ENCODE assay signal across 8 mouse cellular contexts in the genomic region with DNA sequence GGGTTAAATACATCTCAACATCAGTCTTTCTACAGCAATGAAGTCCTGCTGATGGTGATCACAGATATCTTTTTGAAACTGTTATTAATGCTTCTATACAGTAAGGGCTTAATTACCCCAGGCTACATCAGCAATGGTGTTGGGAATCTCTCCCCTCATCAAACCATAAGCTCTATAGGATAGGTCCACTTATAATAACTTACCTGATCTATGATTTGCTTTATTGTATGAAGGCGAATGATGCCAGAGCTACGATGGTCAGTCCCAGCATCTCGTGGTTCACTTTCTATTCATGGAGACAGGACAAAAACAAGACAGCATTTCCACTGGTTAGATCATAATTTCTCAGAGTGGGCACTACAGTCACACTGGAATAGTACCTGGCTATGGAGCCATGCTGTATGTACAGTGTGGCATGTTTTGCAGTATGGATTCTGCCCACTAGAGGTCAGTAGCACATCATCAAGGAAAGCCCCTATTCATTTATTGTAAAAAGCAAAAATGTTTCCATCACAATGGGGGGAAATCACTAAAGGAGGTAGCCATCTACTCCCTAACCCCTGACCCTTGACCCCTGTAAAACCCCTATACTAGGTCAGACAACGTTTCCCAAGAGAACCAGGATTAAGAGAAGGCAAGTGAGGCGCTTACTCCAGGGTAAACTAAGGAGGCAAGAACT.
A peak's percentile ranks its signal among the peaks of the same experiment; 100 is the strongest.
DNase-seq lines count a peak whose midpoint lies in the region; ATAC-seq lines count a peak whose summit lies in the region.

No protein-coding gene starts in this region.

- intact Hi-C loops in left cerebral cortex, postnatal 10 days (cut with DNase I), result loop anchor here (1.0 to 5.0 kb wide), 4 partner anchors 179 to 318 kb away; no protein-coding TSS in a partner anchor

- no peak overlapping the region for H3K4me2 ChIP-seq in forebrain, embryonic 13.5 days
- no peak overlapping the region for H3K4me2 ChIP-seq in midbrain, embryonic 13.5 days (replicated peaks)
- no peak overlapping the region for H3K4me2 ChIP-seq in stomach, embryonic 14.5 days (replicated peaks; ENCODE audit: low read depth, low read length)

- H3K36me3 ChIP-seq in forebrain, embryonic 13.5 days (ENCODE audit: poor library complexity, severe bottlenecking), result peaks cover 36% of the 10 kb centered on the region
- H3K36me3 ChIP-seq in midbrain, embryonic 13.5 days, result peaks cover 26% of the 10 kb centered on the region
- H3K36me3 ChIP-seq in stomach, embryonic 14.5 days (ENCODE audit: control insufficient read depth, insufficient read depth, low read length), result peaks cover 49% of the 10 kb centered on the region

- H3K4me1 ChIP-seq in forebrain, embryonic 13.5 days, result no peaks in the 10 kb centered on the region
- H3K4me1 ChIP-seq in midbrain, embryonic 13.5 days (replicated peaks), result no peaks in the 10 kb centered on the region
- no peaks in the 10 kb centered on the region for H3K4me1 ChIP-seq in stomach, embryonic 14.5 days (ENCODE audit: control insufficient read depth, insufficient read depth, low read length)

- ATAC-seq in forebrain, embryonic 13.5 days, result peak; percentile 87
- ATAC-seq in midbrain, embryonic 13.5 days, result peak; percentile 80
- ATAC-seq in stomach, embryonic 14.5 days (ENCODE audit: insufficient number of reproducible peaks, insufficient read depth, low FRiP score, low read depth), result peak; percentile 74; the same call in 1 of the 2 replicates

- peak; percentile 81 for DNase-seq in testis, postnatal 10 days (ENCODE audit: low spot score)
- DNase-seq in testis, postnatal 14 days (ENCODE audit: low spot score), result no peak
- DNase-seq in cerebellum, adult 11 months, result peak; percentile 50
- DNase-seq in induced T-regulatory cell, adult 2 months (ENCODE audit: low read depth), result peak; percentile 66
- peak; percentile 67 to 70 for DNase-seq in left cerebral cortex, postnatal 10 days (ENCODE audit: extremely low spot score in 1 of 2, low spot score in 2 of 2)

- H3K27ac ChIP-seq in forebrain, embryonic 13.5 days, result no peak overlapping the region
- H3K27ac ChIP-seq in midbrain, embryonic 13.5 days, result no peak overlapping the region
- H3K27ac ChIP-seq in stomach, embryonic 14.5 days (ENCODE audit: low read length), result no peak overlapping the region

- H3K4me3 ChIP-seq in forebrain, embryonic 13.5 days, result no peak overlapping the region
- no peak overlapping the region for H3K4me3 ChIP-seq in midbrain, embryonic 13.5 days (replicated peaks)
- no peak overlapping the region for H3K4me3 ChIP-seq in stomach, embryonic 14.5 days (ENCODE audit: low read depth, low read length)

- no peaks in the 10 kb centered on the region for H3K9me3 ChIP-seq in forebrain, embryonic 13.5 days (replicated peaks)
- no peaks in the 10 kb centered on the region for H3K9me3 ChIP-seq in midbrain, embryonic 13.5 days
- no peaks in the 10 kb centered on the region for H3K9me3 ChIP-seq in stomach, embryonic 14.5 days (ENCODE audit: control insufficient read depth, low read depth, low read length)

- H3K9ac ChIP-seq in forebrain, embryonic 13.5 days, result no peak overlapping the region
- no peak overlapping the region for H3K9ac ChIP-seq in midbrain, embryonic 13.5 days (replicated peaks)
- H3K9ac ChIP-seq in stomach, embryonic 14.5 days (replicated peaks; ENCODE audit: low read depth, low read length), result no peak overlapping the region

- 73% methylated on average over 5 of the region's 5 CpGs for WGBS in forebrain, embryonic 13.5 days
- WGBS in midbrain, embryonic 13.5 days, result 73% methylated on average over 5 of the region's 5 CpGs
- WGBS in stomach, embryonic 14.5 days, result 69% methylated on average over 5 of the region's 5 CpGs

- no peaks in the 10 kb centered on the region for H3K27me3 ChIP-seq in forebrain, embryonic 13.5 days
- no peaks in the 10 kb centered on the region for H3K27me3 ChIP-seq in midbrain, embryonic 13.5 days
- no peaks in the 10 kb centered on the region for H3K27me3 ChIP-seq in stomach, embryonic 14.5 days (ENCODE audit: control insufficient read depth, insufficient read depth, low read length)
